Mouse (Mus musculus): ENCODE data around the gene Cib3. TPM values are rescaled to one million over a fixed set of nuclear protein-coding genes. Genes with fewer than 3 reads are reported as not detected.
A peak's percentile ranks its signal among the peaks of the same experiment; 100 is the strongest.

Gene Cib3
- polyA plus RNA-seq, 1 experiment from 2014 or later = not detected

GRCm38 (mm10) chr8:72220758-72221157, 8.1 kb upstream of the Cib3 start:
- WGBS (ENCODE audit: missing documents) = 64% methylated on average over 3 of the region's 4 CpGs
- peaks cover 29% of the 10 kb centered on the region for H3K36me3 ChIP-seq (ENCODE audit: inconsistent target)
- peak overlapping the region; percentile 88 for H3K4me3 ChIP-seq (ENCODE audit: inconsistent target)
- H3K27ac ChIP-seq = no peak overlapping the region
- H3K79me2 ChIP-seq (ENCODE audit: inconsistent target) = peaks cover 27% of the 10 kb centered on the region

- peak within 1 kb of the TSS; percentile 88 for H3K4me3 ChIP-seq (ENCODE audit: inconsistent target)
- WGBS (ENCODE audit: missing documents) = 14% methylated on average over 39 of the region's 39 CpGs
- H3K27ac ChIP-seq = peak within 1 kb of the TSS; percentile 59
- H3K36me3 ChIP-seq (ENCODE audit: inconsistent target) = peaks cover 29% of the 10 kb centered on the region
- H3K79me2 ChIP-seq (ENCODE audit: inconsistent target) = peaks cover 27% of the 10 kb centered on the region
Measured at GRCm38 (mm10) chr8:72219541-72220363, 7.1 kb upstream of the Cib3 start, which contains the start of gene Fam32a. Gene Fam32a (plus strand): TSS chr8:72219730.

DNA sequence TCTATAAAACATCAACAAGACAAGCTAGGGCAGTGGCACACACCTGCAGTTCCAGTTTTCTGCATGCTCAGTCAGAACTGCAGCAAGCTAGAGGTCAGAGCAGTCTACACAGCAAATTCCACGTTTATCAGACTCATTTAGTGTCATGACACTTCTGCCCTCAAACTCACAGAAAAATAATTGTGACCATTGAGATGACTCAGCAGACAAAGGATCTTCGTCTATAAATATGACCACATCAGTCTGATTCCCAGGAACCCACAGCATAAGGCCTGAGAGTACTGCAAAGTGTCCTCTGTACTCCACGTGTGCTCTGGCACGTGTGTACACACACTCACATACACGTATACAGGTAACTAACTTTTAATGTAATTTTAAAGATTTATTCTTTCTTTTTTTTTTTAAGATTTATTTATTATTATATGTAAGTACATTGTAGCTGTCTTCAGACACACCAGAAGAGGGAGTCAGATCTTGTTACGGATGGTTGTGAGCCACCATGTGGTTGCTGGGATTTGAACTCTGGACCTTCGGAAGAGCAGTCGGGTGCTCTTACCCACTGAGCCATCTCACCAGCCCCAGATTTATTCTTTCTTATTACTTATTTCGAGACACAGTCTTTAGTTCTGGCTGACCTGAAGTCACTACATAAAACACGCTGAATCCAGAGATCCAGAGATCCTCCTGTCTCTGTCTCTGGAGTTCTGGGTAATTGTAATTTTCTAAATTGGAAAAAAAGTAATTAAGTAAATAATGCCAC, 6.3 kb upstream of the Cib3 start:
- peaks cover 28% of the 10 kb centered on the region for H3K36me3 ChIP-seq (ENCODE audit: inconsistent target)
- WGBS (ENCODE audit: missing documents) = 65% methylated on average over 7 of the region's 10 CpGs
- peaks cover 27% of the 10 kb centered on the region for H3K79me2 ChIP-seq (ENCODE audit: inconsistent target)
- peak overlapping the region; percentile 88; the same call in 1 of the 2 replicates for H3K4me3 ChIP-seq (ENCODE audit: inconsistent target)
- H3K27ac ChIP-seq = no peak overlapping the region

DNA sequence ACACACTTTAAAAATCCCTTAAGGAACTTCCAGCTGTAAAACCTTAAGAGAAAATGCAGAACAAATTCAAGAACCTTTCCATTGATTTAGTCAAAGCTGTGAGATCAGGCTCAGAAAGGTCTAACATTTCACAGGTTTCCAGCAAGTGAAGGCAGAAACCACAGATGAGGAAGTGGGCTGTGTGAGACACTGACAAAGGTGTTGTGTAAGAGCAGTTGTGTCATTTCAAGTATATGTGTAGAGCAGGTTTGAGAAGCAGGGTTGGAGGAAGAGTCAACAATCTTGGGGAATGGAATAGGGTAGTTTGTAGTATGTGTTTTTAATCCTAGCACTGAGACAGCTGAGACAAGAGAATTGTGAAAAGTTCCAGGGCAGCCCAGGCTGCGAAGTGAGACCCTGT, 3.2 kb upstream of the Cib3 start:
- Histone ChIP-seq H3K4me3 (ENCODE audit: inconsistent target) (no peak overlapping the region), H3K27ac (no peak overlapping the region), H3K36me3 (ENCODE audit: inconsistent target) (no peaks in the 10 kb centered on the region), H3K79me2 (ENCODE audit: inconsistent target) (peaks cover 13% of the 10 kb centered on the region)
- WGBS (ENCODE audit: missing documents) = 6% methylated on average over 1 of the region's 1 CpGs

- no peak overlapping the region for H3K27ac ChIP-seq
- 47% methylated on average over 2 of the region's 2 CpGs for WGBS (ENCODE audit: missing documents)
Measured at GRCm38 (mm10) chr8:72215060-72215459, 2.4 kb upstream of the Cib3 start.

GRCm38 (mm10) chr8:72213536-72213935, 899 bp upstream of the Cib3 start, which contains the start of gene Gm11034:
Gene Gm11034 (minus strand): TSS chr8:72213636.
- Histone ChIP-seq H3K4me3 (ENCODE audit: inconsistent target) (no peak within 1 kb of the TSS), H3K36me3 (ENCODE audit: inconsistent target) (no peaks in the 10 kb centered on the region), H3K79me2 (ENCODE audit: inconsistent target) (no peaks in the 10 kb centered on the region), H3K27ac (no peak within 1 kb of the TSS)
- WGBS (ENCODE audit: missing documents) = 100% methylated on average over 2 of the region's 4 CpGs

More at GRCm38 (mm10) chr8:72215060-72215459, 2.4 kb upstream of the Cib3 start:
- H3K36me3 ChIP-seq (ENCODE audit: inconsistent target) = no peaks in the 10 kb centered on the region
- peaks cover 5% of the 10 kb centered on the region for H3K79me2 ChIP-seq (ENCODE audit: inconsistent target)
- no peak overlapping the region for H3K4me3 ChIP-seq (ENCODE audit: inconsistent target)

GRCm38 (mm10) chr8:72211846-72212245, 791 bp downstream of the Cib3 start:
- Histone ChIP-seq H3K4me3 (ENCODE audit: inconsistent target) (no peak overlapping the region), H3K27ac (no peak overlapping the region), H3K36me3 (ENCODE audit: inconsistent target) (no peaks in the 10 kb centered on the region), H3K79me2 (ENCODE audit: inconsistent target) (no peaks in the 10 kb centered on the region)
- 73% methylated on average over 1 of the region's 1 CpGs for WGBS (ENCODE audit: missing documents)

DNA sequence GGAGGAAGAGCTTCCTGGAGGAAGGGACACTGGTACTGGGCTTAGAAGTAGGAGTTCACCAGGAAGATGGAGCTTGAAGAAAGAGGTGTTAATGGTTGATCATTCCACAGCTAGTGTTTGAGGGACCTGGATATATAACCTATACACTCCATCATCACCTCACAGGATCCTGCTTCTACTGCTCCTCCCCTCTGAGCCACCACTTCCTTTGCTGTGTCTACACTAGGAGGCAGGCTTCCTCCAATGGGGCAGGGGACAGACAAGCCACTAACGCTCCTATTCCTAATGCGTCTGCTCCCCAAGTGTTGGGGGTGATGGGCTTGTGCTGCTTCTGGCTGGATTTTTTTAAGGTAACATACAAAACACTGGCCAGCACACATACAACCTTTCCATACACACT, 1.9 kb downstream of the Cib3 start:
- Histone ChIP-seq H3K27ac (no peak overlapping the region), H3K36me3 (ENCODE audit: inconsistent target) (no peaks in the 10 kb centered on the region)

DNA sequence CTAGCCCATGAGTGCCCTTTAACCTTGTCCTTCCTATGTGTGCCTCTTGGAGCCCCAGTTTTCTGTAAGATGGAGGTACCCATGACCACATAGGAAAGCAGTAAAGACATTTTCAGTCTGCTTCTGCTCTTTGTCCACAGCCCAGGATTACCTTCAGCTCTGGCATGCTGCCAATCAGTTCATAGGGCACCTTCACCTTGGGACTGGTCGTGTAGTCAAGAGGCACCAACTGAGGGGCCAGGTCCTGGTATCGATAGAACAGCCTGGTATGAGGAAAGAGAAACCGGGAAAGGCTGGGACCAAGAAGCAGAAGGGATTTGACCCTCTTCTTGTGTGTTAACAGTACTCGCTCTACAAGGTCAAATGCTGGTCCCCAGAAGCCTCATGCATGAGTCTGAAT, 2.4 kb downstream of the Cib3 start:
- H3K79me2 ChIP-seq (ENCODE audit: inconsistent target) = no peaks in the 10 kb centered on the region
- H3K36me3 ChIP-seq (ENCODE audit: inconsistent target) = no peaks in the 10 kb centered on the region
- 86% methylated on average over 4 of the region's 4 CpGs for WGBS (ENCODE audit: missing documents)
- no peak overlapping the region for H3K27ac ChIP-seq
- H3K4me3 ChIP-seq (ENCODE audit: inconsistent target) = no peak overlapping the region

More for the DNA sequence above, 1.9 kb downstream of the Cib3 start:
- Histone ChIP-seq H3K4me3 (ENCODE audit: inconsistent target) (no peak overlapping the region), H3K79me2 (ENCODE audit: inconsistent target) (no peaks in the 10 kb centered on the region)
- 42% methylated on average over 2 of the region's 2 CpGs for WGBS (ENCODE audit: missing documents)

DNA sequence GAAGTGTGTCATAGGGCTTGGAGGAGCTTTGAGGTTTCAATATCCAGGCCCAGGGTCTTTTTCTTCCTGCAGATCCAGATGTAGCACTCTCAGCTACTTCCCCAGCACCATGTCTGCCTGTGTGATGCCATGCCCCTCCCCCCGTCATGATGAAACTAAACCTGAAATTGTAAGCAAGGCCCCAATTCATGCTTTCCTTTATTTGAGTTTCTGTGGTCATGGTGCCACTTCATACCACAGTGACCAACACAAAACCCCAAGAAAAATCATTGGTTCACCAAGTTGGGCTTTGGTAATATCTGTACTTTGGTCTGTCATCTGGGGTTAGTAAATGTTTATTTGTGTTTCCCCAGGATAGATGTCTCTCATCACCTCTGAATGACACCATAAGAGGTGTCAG, 4.1 kb downstream of the Cib3 start:
- no peaks in the 10 kb centered on the region for H3K79me2 ChIP-seq (ENCODE audit: inconsistent target)
- H3K27ac ChIP-seq = no peak overlapping the region
- no peaks in the 10 kb centered on the region for H3K36me3 ChIP-seq (ENCODE audit: inconsistent target)
- WGBS (ENCODE audit: missing documents) = 60% methylated on average over 1 of the region's 1 CpGs
- no peak overlapping the region for H3K4me3 ChIP-seq (ENCODE audit: inconsistent target)

- H3K27ac ChIP-seq = no peak overlapping the region
- peaks cover 7% of the 10 kb centered on the region; the same call in 1 of the 2 replicates for H3K36me3 ChIP-seq (ENCODE audit: inconsistent target)
- H3K79me2 ChIP-seq (ENCODE audit: inconsistent target) = no peaks in the 10 kb centered on the region
- H3K4me3 ChIP-seq (ENCODE audit: inconsistent target) = no peak overlapping the region
- WGBS (ENCODE audit: missing documents) = 84% methylated on average over 8 of the region's 8 CpGs
Measured at GRCm38 (mm10) chr8:72197997-72198396, 14.6 kb downstream of the Cib3 start.

GRCm38 (mm10) chr8:72192065-72192464, 20.6 kb downstream of the Cib3 start:
- no peak overlapping the region for H3K4me3 ChIP-seq (ENCODE audit: inconsistent target)
- H3K27ac ChIP-seq = no peak overlapping the region
- no peaks in the 10 kb centered on the region for H3K79me2 ChIP-seq (ENCODE audit: inconsistent target)
- no peaks in the 10 kb centered on the region; the same call in 1 of the 2 replicates for H3K36me3 ChIP-seq (ENCODE audit: inconsistent target)

DNA sequence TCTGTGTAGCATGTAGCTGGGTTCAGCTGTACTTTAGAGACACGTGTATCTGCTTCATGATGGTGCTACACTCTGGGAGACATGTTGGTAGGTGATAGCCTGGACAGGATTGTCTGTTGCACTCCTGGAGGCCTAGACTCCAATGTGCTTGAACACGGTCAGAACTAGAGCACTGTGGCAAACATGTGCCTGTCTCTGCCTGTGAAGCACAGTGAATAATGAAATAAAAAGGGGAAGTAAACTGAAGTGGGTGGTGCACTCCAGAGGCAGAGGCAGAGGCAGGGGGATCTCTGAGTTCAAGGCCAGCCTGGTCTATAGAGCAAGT, 22.5 kb downstream of the Cib3 start:
- H3K27ac ChIP-seq = no peak overlapping the region
- H3K79me2 ChIP-seq (ENCODE audit: inconsistent target) = no peaks in the 10 kb centered on the region
- no peaks in the 10 kb centered on the region; the same call in 1 of the 2 replicates for H3K36me3 ChIP-seq (ENCODE audit: inconsistent target)
- no peak overlapping the region for H3K4me3 ChIP-seq (ENCODE audit: inconsistent target)
- WGBS (ENCODE audit: missing documents) = 18% methylated on average over 2 of the region's 2 CpGs

DNA sequence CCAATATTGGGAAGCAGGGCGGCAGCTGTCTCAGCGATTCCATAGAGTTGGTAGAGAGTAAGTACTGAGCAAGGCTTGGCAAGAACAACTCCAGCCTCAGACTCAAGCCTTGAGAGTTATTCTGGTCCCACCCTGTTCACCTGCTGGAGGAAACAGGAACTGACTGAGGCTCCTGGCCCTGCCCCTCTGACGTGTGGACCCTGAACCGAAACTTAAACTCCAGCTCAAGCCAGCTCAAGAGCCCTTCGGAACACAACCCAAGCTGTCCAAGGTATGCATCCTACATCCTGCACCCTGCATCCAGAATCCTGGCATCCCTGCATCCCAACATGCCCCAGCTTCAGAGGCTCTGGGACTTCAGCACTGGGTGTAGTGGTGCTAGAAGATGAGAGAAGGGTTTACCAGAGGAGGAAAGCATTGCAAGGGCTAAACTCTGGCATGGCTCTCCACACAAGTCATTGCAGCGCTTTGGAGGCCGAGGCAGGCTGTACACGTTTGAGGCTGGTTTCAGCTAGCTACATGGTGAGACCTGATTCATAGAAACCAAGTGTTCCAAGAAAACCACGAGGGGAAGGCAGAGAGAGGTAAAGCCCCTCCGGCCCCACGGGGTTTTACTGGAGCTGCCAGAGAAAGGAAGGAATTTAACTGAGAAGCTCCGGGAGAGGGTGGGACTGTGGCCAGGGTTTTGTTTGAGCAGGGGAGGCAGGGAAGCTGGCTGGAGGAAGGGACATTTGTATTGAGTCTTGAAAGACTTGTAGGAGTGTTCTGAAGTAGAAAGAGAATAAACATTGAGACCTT, 23.0 kb downstream of the Cib3 start, which contains the start of gene Hsh2d:
Gene Hsh2d (plus strand): TSS at position 222 of the 798 bp plus-strand sequence.
- H3K79me2 ChIP-seq (ENCODE audit: inconsistent target) = no peaks in the 10 kb centered on the region
- no peaks in the 10 kb centered on the region; the same call in 1 of the 2 replicates for H3K36me3 ChIP-seq (ENCODE audit: inconsistent target)
- H3K4me3 ChIP-seq (ENCODE audit: inconsistent target) = no peak within 1 kb of the TSS; the same call in 1 of the 2 replicates
- WGBS (ENCODE audit: missing documents) = 34% methylated on average over 12 of the region's 12 CpGs
- no peak within 1 kb of the TSS for H3K27ac ChIP-seq
